Mouse (Mus musculus): ENCODE results near the gene Myh9. TPM values are rescaled to one million over a fixed set of nuclear protein-coding genes. Genes with fewer than 3 reads are reported as not detected.
A peak's percentile ranks its signal among the peaks of the same experiment; 100 is the strongest.

The Myh9 gene
- polyA plus RNA-seq, 1 experiment from 2014 or later: 12.4 TPM

DNA sequence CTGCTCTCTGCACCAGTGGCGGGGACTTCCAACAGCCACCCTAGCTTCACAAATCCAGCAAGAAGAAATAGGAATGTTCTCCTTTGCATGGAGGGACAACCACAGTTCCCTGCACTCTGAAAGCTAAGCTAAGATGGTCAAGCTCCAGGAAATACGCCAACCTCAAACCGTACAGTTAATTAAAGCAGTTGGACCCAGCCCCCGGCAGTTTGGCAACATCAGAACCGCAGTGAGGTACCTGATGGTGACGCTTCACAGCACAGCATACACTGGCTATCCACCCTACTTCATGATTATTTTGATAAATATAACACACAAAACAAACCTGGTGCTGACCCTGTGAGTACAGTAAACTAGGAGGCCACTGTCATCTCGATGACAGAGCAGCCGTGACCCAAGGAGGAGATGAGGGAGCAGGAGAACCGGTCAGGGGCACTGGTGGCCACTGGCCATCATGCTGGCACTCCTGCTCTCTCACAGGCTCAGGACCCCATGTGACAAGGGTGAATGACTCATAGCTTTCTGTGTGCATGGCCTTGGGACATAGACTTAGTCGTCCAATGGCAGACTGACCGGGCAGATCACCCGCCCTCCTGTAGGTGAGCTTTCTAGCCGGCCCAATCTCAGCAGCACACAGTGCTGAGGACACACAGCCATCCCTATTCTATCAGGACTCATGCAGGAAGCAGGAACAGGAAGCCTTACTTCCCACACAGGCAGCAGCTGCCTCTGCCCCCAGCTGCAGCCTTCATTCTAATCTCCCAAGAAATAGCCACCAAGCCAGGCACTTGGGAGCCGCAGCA is 44.2 kb downstream of the Myh9 start:
- Histone ChIP-seq H3K27ac (replicated peaks) (peak overlapping the region; percentile 80), H3K4me2 (no peak overlapping the region), H3K36me3 (peaks cover 20% of the 10 kb centered on the region), H3K9ac (peak overlapping the region; percentile 38; the same call in 1 of the 2 replicates), H3K9me3 (no peaks in the 10 kb centered on the region), H3K4me3 (no peak overlapping the region), H3K27me3 (no peaks in the 10 kb centered on the region), H3K4me1 (replicated peaks) (peaks cover 40% of the 10 kb centered on the region)
- no peak for ATAC-seq (ENCODE audit: low read depth)
- 82% methylated on average over 14 of the region's 14 CpGs for WGBS

DNA sequence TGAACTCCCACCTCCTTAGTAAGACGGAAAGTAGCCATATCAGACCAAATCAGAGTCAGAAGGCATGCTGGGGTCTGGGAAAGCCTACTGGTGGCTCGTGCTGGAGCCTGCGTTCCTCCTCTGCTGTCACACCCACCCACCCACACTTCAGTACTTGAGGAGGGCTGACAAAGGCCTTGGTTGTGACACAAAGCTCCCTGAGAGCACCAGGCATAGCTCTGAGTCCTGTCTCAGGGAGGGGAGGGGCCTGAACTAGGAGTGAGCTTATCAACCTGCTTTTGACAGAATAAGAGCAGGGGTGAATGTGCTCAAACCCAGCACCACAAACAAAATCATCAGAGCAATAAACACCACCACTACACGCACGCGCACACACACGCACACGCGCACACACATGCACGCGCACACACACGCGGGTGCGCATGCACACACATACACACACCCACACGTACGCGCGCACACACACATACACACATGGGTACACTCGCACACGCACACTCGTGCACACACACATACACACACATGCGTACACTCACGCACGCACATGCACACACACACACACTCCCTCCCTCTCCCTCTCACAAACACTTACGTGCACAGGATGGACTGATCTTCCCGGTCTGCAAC is 45.5 kb downstream of the Myh9 start:
- Histone ChIP-seq H3K4me3 (no peak overlapping the region), H3K27ac (replicated peaks) (no peak overlapping the region), H3K4me2 (no peak overlapping the region), H3K9ac (no peak overlapping the region), H3K27me3 (no peaks in the 10 kb centered on the region), H3K4me1 (replicated peaks) (peaks cover 37% of the 10 kb centered on the region), H3K36me3 (peaks cover 19% of the 10 kb centered on the region), H3K9me3 (no peaks in the 10 kb centered on the region)
- WGBS: 96% methylated on average over 26 of the region's 26 CpGs
- ATAC-seq (ENCODE audit: low read depth): no peak

DNA sequence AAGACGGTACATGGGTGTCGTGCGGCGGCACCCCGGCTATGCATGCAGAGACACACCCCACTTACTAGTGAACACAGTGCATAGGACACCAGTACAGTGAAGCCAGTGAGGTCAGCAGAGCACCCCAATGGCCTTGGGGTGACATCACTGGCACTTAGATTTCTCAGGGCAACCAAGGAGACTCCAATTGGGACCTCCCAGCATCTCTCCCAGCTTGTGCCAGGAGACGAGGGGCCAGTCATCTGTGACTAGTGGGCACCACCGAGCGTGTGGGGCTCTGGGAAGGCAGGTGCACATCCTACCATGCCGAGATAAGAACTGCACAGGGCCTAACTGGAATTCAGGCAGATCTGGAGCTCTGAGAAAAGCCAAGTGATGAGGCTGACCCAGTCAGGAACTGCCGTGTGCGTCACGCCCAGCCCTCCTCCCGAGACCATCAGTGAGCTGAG is 47.0 kb downstream of the Myh9 start:
- 92% methylated on average over 13 of the region's 13 CpGs for WGBS
- no peak for ATAC-seq (ENCODE audit: low read depth)
- H3K4me3 ChIP-seq: no peak overlapping the region

DNA sequence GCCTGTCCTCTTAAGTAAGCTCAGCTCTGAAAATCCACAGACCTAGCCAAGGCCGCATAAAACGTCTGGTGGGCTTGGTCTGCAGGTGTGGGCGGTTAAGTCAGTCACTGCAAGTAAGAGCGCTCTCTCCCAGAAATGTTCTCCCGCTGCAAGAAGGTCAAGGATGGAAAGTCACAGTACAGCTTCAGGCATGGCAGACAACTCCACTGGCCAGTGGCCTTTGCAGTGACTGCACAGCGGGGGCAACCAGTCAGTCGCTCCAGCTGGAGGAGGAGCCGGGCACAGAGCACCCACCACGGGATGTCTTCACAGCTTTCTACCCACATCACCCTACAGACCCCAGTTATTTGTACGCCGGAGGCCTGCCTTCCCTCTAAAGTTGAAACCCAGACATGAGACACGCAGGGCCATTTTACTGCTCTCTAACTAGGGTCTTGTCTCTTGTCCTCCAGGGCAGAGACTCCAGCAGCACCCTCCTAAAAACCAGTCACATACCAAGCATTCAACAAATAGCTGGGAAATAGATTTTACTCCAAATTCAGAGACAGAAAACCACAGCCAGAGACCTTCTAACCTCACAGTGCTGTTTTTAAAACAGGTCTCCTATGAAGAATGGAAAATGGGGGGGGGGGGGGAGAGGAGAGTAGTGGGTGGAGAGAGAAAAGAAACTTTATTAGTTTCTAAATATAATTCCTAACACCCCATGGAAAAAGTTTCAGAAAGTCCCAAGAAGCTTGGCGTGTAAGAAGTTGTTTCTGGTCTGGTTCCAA is 47.7 kb downstream of the Myh9 start:
- 89% methylated on average over 13 of the region's 13 CpGs for WGBS
- no peak for ATAC-seq (ENCODE audit: low read depth)

More for the DNA sequence above, 47.0 kb downstream of the Myh9 start:
- no peak overlapping the region for H3K9ac ChIP-seq
- no peak overlapping the region for H3K27ac ChIP-seq (replicated peaks)
- H3K9me3 ChIP-seq: no peaks in the 10 kb centered on the region
- no peak overlapping the region for H3K4me2 ChIP-seq
- peaks cover 34% of the 10 kb centered on the region for H3K36me3 ChIP-seq
- no peaks in the 10 kb centered on the region for H3K27me3 ChIP-seq
- peaks cover 27% of the 10 kb centered on the region for H3K4me1 ChIP-seq (replicated peaks)

DNA sequence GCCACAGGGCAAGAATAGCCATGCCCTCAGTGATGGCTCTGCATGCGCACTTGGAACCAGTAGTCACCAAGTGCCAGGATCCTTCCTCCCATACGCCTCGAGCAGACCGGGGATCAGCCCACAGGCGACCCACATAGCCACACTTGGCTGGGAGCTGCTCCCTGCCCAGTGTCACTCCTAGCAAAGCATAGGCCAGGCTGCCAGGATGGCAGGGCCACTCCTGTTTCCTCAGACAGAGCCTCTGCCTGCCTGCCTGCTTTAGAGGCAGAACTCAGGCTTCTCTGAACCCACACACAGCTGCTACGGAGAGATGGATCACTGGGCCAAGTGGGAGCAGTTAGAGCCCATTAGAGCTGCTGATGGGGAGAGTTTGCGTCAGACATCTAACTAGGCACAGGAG is 48.4 kb downstream of the Myh9 start:
- no peak overlapping the region for H3K4me2 ChIP-seq
- no peak for ATAC-seq (ENCODE audit: low read depth)
- H3K4me1 ChIP-seq (replicated peaks): peaks cover 14% of the 10 kb centered on the region
- H3K27me3 ChIP-seq: no peaks in the 10 kb centered on the region
- H3K27ac ChIP-seq (replicated peaks): peak overlapping the region; percentile 49; the same call in 1 of the 2 replicates
- peaks cover 48% of the 10 kb centered on the region for H3K36me3 ChIP-seq
- H3K9ac ChIP-seq: no peak overlapping the region
- WGBS: 86% methylated on average over 7 of the region's 7 CpGs
- H3K4me3 ChIP-seq: no peak overlapping the region
- H3K9me3 ChIP-seq: no peaks in the 10 kb centered on the region

More for the DNA sequence above, 47.7 kb downstream of the Myh9 start:
- no peaks in the 10 kb centered on the region for H3K27me3 ChIP-seq
- H3K4me2 ChIP-seq: no peak overlapping the region
- peaks cover 21% of the 10 kb centered on the region for H3K4me1 ChIP-seq (replicated peaks)
- H3K4me3 ChIP-seq: no peak overlapping the region
- no peak overlapping the region for H3K27ac ChIP-seq (replicated peaks)
- no peaks in the 10 kb centered on the region for H3K9me3 ChIP-seq
- peaks cover 40% of the 10 kb centered on the region for H3K36me3 ChIP-seq
- H3K9ac ChIP-seq: no peak overlapping the region

DNA sequence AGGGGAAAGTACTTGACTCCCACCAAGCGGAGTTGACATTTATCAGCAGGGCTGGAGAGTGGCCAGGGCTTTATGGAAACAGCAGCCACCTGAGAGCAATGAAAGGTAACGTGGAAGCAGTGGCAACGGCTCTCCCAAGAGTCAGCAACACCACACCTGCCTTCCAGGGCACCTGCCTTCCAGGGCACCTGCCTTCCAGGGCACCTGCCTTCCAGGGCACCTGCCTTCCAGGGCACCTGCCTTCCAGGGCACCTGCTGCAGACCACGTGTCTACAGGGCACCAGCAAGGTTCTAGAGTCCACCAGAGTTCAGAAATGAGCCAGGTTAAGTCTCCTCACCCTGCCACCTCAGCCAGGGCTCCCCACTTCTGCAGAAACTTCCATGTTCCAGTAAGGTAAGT is 48.9 kb downstream of the Myh9 start:
- no peak overlapping the region for H3K9ac ChIP-seq
- peaks cover 53% of the 10 kb centered on the region for H3K36me3 ChIP-seq
- ATAC-seq (ENCODE audit: low read depth): no peak
- H3K4me2 ChIP-seq: no peak overlapping the region
- H3K4me1 ChIP-seq (replicated peaks): peaks cover 9% of the 10 kb centered on the region
- no peaks in the 10 kb centered on the region for H3K9me3 ChIP-seq
- H3K4me3 ChIP-seq: no peak overlapping the region
- H3K27me3 ChIP-seq: no peaks in the 10 kb centered on the region
- H3K27ac ChIP-seq (replicated peaks): peak overlapping the region; percentile 49; the same call in 1 of the 2 replicates
- WGBS: 85% methylated on average over 4 of the region's 4 CpGs

DNA sequence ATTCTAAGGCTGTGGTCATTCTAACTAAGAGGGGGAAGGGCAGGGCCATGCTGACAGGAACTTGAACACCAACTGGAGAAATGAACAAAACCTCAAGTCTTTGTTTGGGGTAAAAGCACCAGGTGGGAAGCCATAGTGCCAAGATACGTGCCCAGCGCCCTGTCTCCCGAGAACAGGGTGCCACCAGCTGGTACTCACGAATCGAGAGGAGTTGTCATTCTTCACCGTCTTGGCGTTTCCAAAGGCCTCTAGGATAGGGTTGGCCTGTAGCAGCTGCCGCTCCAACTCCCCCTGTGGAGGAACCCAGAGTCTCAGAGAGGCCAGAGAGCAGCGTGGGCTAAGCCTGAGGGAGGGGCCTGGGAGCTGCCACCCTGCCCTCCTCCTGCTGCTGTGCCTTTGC is 49.9 kb downstream of the Myh9 start:
- H3K9me3 ChIP-seq: no peaks in the 10 kb centered on the region
- H3K4me2 ChIP-seq: no peak overlapping the region
- no peak overlapping the region for H3K9ac ChIP-seq
- no peaks in the 10 kb centered on the region for H3K27me3 ChIP-seq
- no peak for ATAC-seq (ENCODE audit: low read depth)
- WGBS: 83% methylated on average over 9 of the region's 9 CpGs
- peaks cover 62% of the 10 kb centered on the region for H3K36me3 ChIP-seq
- H3K27ac ChIP-seq (replicated peaks): no peak overlapping the region
- no peak overlapping the region for H3K4me3 ChIP-seq
- peaks cover 3% of the 10 kb centered on the region; the same call in 1 of the 2 replicates for H3K4me1 ChIP-seq (replicated peaks)

DNA sequence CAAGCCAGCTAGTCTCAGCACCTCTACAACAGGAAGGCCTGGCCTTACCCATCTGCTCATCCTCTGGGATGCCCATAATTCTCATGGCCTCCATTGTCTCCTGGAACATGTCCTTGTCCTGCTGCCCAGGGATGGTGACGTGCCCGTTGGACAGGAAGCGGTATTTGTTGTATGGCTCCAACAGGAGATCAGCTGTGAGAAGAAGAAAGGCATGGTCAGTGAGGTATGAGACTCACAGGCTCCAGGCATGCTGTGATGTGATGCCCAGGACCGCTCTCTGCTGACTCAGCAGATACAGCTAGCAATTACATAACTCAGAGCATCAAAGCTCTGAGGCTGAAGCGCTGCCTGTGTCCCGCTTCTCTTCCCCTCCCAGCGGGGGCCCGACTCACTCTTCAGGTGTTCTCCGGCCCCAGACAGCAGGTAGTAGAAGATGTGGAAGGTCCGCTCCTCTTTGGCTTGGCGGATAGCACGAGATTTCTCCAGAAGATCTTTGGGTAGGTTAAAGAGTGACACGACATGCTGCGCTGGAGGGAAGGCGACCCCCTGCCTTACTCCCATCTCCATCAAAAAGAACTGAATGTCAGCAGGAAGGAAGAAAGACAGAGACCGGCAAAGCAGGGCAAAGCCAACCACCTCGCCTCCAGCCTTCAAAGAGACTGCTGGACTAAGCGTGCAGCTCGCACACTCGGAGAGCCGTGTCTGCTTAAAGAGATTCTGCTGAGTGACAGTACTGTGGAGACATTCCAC is 51.1 kb downstream of the Myh9 start:
- Histone ChIP-seq H3K36me3 (peaks cover 72% of the 10 kb centered on the region), H3K9ac (no peak overlapping the region), H3K9me3 (no peaks in the 10 kb centered on the region), H3K27me3 (no peaks in the 10 kb centered on the region), H3K4me3 (no peak overlapping the region), H3K4me2 (no peak overlapping the region), H3K4me1 (replicated peaks) (peaks cover 3% of the 10 kb centered on the region; the same call in 1 of the 2 replicates), H3K27ac (replicated peaks) (no peak overlapping the region)
- 92% methylated on average over 21 of the region's 21 CpGs for WGBS
- no peak for ATAC-seq (ENCODE audit: low read depth)

DNA sequence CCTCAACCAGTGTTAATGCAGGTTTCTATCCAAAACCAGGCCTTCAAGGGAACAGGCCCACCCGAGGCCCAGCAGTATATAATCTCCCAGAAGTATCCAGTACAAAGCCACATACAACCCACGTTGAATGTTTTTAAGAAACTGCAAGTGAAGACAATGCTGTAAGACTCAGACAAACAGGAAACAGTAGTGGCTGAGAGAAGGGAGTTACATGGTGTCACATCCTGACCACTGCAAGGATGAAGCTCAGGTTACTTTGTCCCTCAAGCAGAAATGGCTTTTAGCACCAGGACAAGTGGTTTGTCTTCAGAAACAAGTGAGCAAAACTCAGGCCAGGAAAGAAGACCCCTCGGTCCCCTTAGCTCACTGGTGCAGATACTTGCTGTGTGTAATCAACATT is 52.8 kb downstream of the Myh9 start:
- no peak overlapping the region for H3K4me3 ChIP-seq
- H3K4me2 ChIP-seq: no peak overlapping the region
- no peaks in the 10 kb centered on the region for H3K9me3 ChIP-seq
- WGBS: 89% methylated on average over 3 of the region's 3 CpGs
- H3K27me3 ChIP-seq: no peaks in the 10 kb centered on the region
- no peak for ATAC-seq (ENCODE audit: low read depth)
- H3K27ac ChIP-seq (replicated peaks): no peak overlapping the region
- H3K36me3 ChIP-seq: peaks cover 78% of the 10 kb centered on the region
- H3K4me1 ChIP-seq (replicated peaks): peaks cover 3% of the 10 kb centered on the region; the same call in 1 of the 2 replicates
- H3K9ac ChIP-seq: no peak overlapping the region

DNA sequence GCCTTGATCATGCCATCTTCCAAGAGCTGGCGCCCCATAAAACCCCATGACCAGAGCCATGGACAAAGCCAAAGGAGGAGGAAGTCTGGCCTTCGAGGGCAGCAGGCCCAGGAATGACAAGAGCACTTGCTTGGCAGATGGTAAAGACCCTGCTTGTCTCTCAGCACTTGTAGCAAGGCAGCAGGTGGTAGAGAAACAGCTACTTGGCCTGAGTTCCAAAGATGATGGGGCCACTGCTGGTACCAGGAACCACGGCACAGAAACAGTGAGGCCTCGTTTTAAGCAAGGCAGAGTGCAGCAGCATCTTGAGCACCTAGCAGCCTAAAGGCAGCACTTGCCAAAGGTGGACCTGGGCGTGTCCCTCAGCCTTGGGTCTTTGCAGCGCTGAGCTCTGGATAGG is 53.6 kb downstream of the Myh9 start:
- WGBS: 90% methylated on average over 6 of the region's 6 CpGs
- Histone ChIP-seq H3K9me3 (no peaks in the 10 kb centered on the region), H3K4me2 (no peak overlapping the region), H3K27me3 (no peaks in the 10 kb centered on the region), H3K9ac (no peak overlapping the region), H3K4me1 (replicated peaks) (0 out of 2 replicates have a peak, but pooled peaks cover under 1% of the 10 kb centered on the region), H3K27ac (replicated peaks) (no peak overlapping the region), H3K4me3 (no peak overlapping the region), H3K36me3 (peaks cover 84% of the 10 kb centered on the region)
- ATAC-seq (ENCODE audit: low read depth): no peak

DNA sequence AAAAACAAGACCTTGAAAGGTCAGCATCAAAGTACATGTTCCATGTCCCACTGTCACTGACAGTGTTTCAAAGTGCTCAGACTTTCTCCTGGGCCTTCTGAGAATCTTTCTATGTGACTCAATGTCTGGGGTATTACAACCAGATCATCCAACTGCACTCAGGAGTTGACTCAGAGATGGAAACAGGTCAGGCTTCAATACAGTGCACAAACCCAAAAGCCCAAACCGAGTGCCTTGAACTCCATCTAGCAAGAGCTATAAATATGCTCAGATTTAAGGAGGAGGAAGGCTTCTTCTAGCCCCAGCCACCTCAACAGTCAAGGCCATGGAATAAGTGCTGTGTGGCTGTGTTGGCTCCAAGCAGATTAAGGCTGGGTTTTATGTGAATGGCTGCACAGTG is 56.2 kb downstream of the Myh9 start:
- Histone ChIP-seq H3K27ac (replicated peaks) (no peak overlapping the region), H3K27me3 (no peaks in the 10 kb centered on the region), H3K9ac (no peak overlapping the region), H3K36me3 (peaks cover 95% of the 10 kb centered on the region), H3K4me3 (no peak overlapping the region), H3K4me2 (no peak overlapping the region), H3K4me1 (replicated peaks) (no peaks in the 10 kb centered on the region), H3K9me3 (no peaks in the 10 kb centered on the region)
- no peak for ATAC-seq (ENCODE audit: low read depth)
- 89% methylated on average over 1 of the region's 1 CpGs for WGBS
